Mouse (Mus musculus) olfactory bulb, adult 2 months (tissue): ENCODE data around the gene Mst1r. TPM values are rescaled to one million over a fixed set of nuclear protein-coding genes. Genes with fewer than 3 reads are reported as not detected.
A peak's percentile ranks its signal among the peaks of the same experiment; 100 is the strongest.

Source experiments
- H3K27ac ChIP-seq: fragments of 200-500 bp; 2 replicates; pipeline ENCODE4 v1.5.1; 2012; ENCODE audit warnings: low read depth, low read length; ENCODE audit not compliant: insufficient read depth
- H3K4me1 ChIP-seq: fragments of 200-500 bp; 2 replicates; pipeline ENCODE4 v1.6.1; 2012; ENCODE audit warnings: low read length; ENCODE audit not compliant: control insufficient read depth, insufficient read depth
- H3K4me3 ChIP-seq: fragments of 200-500 bp; 2 replicates; pipeline ENCODE4 v1.5.1; 2012; ENCODE audit warnings: mild to moderate bottlenecking, low read depth, low read length, moderate library complexity; ENCODE audit not compliant: insufficient read depth
- CTCF ChIP-seq: fragments of 200-500 bp; IDR thresholded peaks from 2 replicates; pipeline ENCODE4 v1.5.1; 2012; ENCODE audit warnings: low read depth, mild to moderate bottlenecking, low read length, moderate library complexity; ENCODE audit not compliant: insufficient read depth
- POLR2A ChIP-seq: fragments of 200-500 bp; IDR thresholded peaks from 2 replicates; pipeline ENCODE4 v1.6.1; 2012; ENCODE audit warnings: mild to moderate bottlenecking, low read depth, low read length, moderate library complexity; ENCODE audit not compliant: insufficient read depth
- WGBS: fragments of 180-500 bp; shearing (Covaris S2); methylation state at CpG from one replicate; pipeline ENCODE4 v1.1.7; 2018; 5-methylcytosine and 5-hydroxymethylcytosine counted together
- polyA plus RNA-seq: library from polyadenylated mRNA; stranded (reverse); fragments of >200 nt; gene quantifications from 2 replicates; pipeline ENCODE4 v1.2.4, GENCODE M21; 2012; ENCODE audit warnings: low replicate concordance; ENCODE audit not compliant: missing spikeins, insufficient read depth, insufficient read length

Gene Mst1r
- polyA plus RNA-seq, 1 experiment = not detected

- peaks cover 11% of the 10 kb centered on the region for H3K4me1 ChIP-seq
- H3K4me3 ChIP-seq = peak overlapping the region; percentile 67
- peak overlapping the region; percentile 24; the same call in 1 of the 2 replicates for H3K27ac ChIP-seq
- TF ChIP-seq CTCF = no peak
- TF ChIP-seq POLR2A = no peak
- WGBS = 1% methylated on average over 18 of the region's 18 CpGs
These were observed 18.3 kb upstream of the Mst1r start for GRCm38 (mm10) chr9:107888267-107888850.

- H3K27ac ChIP-seq = no peak overlapping the region
- TF ChIP-seq CTCF (no peak), POLR2A (no peak)
- no peak overlapping the region for H3K4me3 ChIP-seq
- 91% methylated on average over 6 of the region's 6 CpGs for WGBS
- peaks cover 11% of the 10 kb centered on the region for H3K4me1 ChIP-seq
These were observed 16.4 kb upstream of the Mst1r start for GRCm38 (mm10) chr9:107890260-107890659.

GRCm38 (mm10) chr9:107891023-107891422 is 15.7 kb upstream of the Mst1r start:
- Histone ChIP-seq H3K27ac (no peak overlapping the region), H3K4me1 (peaks cover 11% of the 10 kb centered on the region), H3K4me3 (no peak overlapping the region)
- WGBS = 98% methylated on average over 1 of the region's 1 CpGs
- no peak for TF ChIP-seq CTCF
- no peak for TF ChIP-seq POLR2A

DNA sequence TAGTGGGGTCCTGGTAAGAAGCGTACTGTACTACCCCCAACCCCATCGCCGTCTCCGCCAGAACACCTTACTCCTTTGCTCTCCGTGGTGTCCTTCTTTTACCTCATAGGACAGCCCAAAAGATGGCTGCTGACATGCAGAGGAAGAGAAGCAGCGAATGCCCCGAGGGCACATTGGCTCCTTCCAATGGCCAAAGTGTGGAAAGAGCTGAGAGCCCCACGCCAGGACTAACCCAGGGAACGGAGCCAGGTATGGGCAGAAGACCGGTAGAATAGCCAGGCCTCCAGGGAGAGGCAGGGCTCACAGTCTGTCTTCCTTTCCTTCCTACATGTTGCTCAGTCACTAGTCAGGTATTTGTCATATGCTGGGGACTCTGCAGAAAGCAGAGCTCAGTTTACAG is 8.1 kb upstream of the Mst1r start:
- 88% methylated on average over 10 of the region's 10 CpGs for WGBS
- no peak overlapping the region for H3K27ac ChIP-seq

GRCm38 (mm10) chr9:107899855-107900254 is 6.8 kb upstream of the Mst1r start:
- H3K4me3 ChIP-seq = no peak overlapping the region
- H3K4me1 ChIP-seq = peaks cover 10% of the 10 kb centered on the region; the same call in 1 of the 2 replicates
- TF ChIP-seq CTCF (no peak), POLR2A (no peak)
- 79% methylated on average over 12 of the region's 12 CpGs for WGBS
- H3K27ac ChIP-seq = no peak overlapping the region

More for the DNA sequence above, 8.1 kb upstream of the Mst1r start:
- Histone ChIP-seq H3K4me3 (no peak overlapping the region), H3K4me1 (peaks cover 10% of the 10 kb centered on the region; the same call in 1 of the 2 replicates)
- TF ChIP-seq POLR2A (no peak), CTCF (no peak)

DNA sequence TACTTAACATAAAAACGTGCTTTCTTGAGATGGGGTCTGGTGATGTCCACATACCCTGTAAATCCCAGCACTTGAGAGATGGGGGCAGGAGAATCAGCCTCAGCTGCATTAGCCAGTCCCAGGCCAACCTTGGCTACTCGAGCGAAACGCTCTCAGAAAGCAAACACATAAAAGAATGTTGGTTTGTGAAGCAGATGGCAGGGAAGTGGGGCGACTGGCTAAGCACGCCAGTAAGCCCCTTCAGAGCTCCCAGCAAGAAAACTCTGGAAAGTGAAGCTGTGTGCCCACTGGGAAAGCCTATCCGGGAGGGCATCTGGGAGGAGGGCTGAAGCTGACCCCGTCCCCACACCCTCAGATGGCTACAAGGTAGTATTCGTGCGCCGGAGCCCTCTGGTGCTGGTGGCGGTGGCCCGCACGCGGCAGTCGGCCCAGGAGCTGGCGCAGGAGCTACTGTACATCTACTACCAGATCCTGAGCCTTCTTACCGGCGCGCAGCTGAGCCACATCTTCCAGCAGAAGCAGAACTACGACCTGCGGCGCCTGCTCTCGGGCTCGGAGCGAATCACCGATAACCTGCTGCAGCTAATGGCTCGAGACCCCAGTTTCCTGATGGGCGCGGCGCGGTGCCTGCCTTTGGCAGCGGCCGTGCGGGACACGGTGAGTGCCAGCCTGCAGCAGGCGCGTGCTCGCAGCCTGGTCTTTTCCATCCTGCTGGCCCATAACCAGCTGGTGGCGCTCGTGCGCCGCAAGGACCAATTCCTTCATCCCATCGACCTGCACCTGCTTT is 5.6 kb upstream of the Mst1r start:
- Histone ChIP-seq H3K4me1 (peaks cover 13% of the 10 kb centered on the region), H3K27ac (no peak overlapping the region), H3K4me3 (peak overlapping the region; percentile 29)
- TF ChIP-seq POLR2A (no peak), CTCF (peak; percentile 76)
- 16% methylated on average over 44 of the region's 44 CpGs for WGBS

GRCm38 (mm10) chr9:107901627-107901914 is 5.1 kb upstream of the Mst1r start:
- Histone ChIP-seq H3K27ac (no peak overlapping the region), H3K4me1 (peaks cover 18% of the 10 kb centered on the region), H3K4me3 (no peak overlapping the region)
- WGBS = 29% methylated on average over 17 of the region's 17 CpGs
- no peak for TF ChIP-seq CTCF
- no peak for TF ChIP-seq POLR2A

DNA sequence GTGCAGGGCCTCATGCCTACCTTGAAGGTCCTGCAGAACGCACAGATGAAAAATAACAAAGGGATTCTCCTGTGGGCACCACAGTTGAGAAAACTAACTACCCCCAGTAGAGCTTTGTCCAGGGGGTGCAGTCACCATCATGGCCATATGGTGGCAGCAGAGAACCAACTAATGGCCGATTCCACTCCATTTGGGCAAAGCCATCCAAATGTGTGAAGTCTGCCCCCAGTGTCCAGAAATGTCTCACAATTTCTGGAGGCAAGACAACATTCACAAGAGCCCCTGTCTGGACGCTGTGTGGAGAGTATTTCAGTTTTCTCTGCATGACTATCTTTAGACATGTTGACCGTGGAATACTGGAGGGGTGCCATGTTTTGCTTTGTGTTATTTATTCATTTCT is 1.9 kb upstream of the Mst1r start:
- Histone ChIP-seq H3K27ac (no peak overlapping the region), H3K4me1 (peaks cover 35% of the 10 kb centered on the region), H3K4me3 (no peak overlapping the region)
- TF ChIP-seq CTCF (peak; percentile 31; the same call in 1 of the 2 replicates), POLR2A (no peak)
- WGBS = under 1% methylated on average over 4 of the region's 4 CpGs

DNA sequence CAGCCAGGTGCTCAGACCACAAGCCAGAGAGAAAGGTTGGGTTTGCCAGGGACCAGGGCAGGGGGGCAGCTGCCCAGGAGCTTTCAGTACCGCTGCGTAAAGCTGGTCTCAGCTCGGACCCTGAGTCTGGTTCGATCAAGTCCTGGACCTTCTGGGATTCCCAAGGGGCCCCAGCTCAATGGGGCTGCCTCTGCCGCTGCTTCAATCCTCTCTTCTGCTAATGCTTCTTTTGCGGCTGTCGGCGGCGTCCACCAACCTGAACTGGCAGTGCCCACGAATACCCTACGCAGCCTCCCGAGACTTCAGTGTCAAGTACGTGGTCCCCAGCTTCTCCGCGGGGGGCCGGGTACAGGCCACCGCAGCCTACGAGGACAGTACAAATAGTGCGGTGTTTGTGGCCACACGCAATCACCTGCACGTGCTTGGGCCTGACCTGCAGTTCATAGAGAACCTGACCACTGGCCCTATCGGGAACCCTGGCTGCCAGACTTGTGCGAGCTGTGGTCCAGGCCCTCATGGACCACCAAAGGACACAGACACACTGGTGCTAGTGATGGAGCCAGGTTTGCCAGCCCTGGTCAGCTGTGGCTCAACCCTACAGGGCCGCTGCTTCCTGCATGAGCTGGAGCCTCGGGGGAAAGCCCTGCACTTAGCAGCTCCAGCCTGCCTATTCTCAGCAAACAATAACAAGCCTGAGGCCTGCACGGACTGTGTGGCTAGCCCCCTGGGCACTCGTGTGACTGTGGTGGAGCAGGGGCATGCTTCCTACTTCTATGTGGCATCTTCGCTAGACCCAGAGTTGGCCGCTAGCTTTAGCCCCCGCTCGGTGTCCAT is 511 bp downstream of the Mst1r start:
- Histone ChIP-seq H3K4me3 (0 out of 2 replicates have a peak overlapping the region, but pooled peaks have one; percentile 7), H3K4me1 (peaks cover 26% of the 10 kb centered on the region), H3K27ac (no peak overlapping the region)
- 71% methylated on average over 31 of the region's 31 CpGs for WGBS
- TF ChIP-seq CTCF (no peak), POLR2A (no peak)
